Mouse (Mus musculus) mouse trophoblast stem cell (cell line): ENCODE measurements around the gene Atxn10.

Experiments
- in situ Hi-C, 2 experiments: fragments of 300-500 bp; cut with MseI, MboI; formaldehyde crosslinking; loops; 2 replicates in 1 of 2; 3 replicates in 1 of 2; pipeline ENCODE4 v1.15.1; 2025

Atxn10 gene

DNA sequence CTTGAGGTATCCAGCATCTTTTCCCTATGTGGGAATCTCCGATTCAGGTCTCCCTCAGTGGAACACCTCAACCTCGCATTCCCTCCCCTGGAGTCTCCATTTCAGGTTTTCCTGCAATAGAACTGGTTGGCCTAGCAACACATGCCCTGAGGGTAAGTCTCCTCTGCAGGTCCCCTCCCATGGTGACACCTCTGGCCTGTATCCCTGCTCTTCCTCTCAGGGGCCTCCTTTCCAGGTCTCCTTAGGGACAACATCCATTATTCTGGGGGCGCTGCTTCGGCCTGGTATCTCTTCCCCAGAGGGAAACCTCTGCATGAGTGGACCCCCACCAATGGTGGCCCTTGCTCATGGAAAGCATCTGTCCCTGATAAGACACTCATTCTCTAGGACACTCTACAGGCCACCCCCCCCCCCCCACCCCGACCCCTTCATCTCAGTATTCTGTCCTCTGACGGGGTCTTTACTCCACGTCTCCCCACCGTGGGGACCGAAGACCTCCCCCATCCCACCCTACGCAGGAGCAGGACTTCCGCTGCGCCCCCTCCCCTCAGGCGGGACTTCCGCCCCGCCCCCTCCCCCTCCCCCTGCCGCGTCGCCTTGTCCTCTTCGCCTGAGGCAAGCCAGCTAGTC is at the start of gene Atxn10:
Atxn10 (plus strand) TSS at position 575 of the 630 bp plus-strand sequence.
- in situ Hi-C loops, result no loop called here

DNA sequence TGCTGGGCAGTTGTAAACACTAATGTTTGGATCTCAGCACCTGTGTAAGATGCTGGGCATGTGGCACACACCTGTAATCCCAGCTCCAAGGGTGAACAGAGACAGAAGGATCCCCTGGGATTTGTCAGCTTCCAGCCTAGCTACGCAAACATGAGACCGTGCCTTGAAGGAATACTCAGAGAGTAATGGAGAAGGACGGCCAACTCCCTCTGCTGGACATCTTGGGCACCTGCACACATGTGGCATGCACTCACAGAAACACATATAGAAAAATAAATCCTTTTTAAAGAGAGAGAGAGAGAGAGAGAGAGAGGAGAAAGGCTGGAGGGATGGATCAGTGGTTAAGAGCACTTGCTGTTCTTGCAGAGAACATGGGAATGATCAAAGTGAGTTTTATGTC is 41.4 kb upstream of the Atxn10 start:
- in situ Hi-C loops, result no loop called here

DNA sequence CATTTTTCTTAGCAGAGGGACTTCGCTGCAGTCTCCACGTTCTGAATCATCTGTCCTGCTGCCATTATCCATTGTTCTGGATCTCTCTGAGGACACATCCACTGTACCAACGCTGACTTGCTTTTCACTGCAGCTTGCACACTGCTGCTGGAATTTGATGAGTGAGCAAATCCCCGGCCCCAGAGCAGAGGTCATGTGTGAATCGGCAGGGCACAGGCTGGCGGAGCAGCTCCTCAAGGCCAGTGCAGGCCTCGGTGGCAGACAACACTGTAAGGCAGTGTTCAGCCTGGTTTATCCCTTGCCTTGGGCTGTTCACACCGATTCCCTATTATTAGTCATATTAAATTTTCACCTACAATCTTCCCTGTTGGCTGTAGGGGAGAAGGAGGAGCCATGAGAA is 40.5 kb upstream of the Atxn10 start:
- in situ Hi-C loops, result no loop called here

DNA sequence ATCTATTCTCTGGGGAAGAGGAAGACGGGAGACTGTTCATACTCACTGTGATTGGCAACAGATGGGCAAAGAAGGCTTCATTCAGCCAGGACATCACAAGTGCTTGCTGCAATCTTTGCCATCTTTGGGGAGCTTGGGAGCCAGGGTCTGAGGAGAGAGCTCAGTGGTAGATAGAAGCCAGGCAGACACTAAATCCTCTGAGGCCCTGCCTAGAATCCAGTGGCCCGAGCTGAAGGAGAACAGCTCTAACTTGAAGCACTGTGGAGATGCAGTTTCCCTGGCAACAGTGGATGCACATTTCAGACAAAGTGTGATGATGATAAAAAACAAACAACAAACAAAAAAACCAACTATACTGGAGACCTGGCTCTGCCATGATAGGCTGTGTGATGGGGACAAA is 40.1 kb upstream of the Atxn10 start:
- in situ Hi-C loops, result no loop called here

DNA sequence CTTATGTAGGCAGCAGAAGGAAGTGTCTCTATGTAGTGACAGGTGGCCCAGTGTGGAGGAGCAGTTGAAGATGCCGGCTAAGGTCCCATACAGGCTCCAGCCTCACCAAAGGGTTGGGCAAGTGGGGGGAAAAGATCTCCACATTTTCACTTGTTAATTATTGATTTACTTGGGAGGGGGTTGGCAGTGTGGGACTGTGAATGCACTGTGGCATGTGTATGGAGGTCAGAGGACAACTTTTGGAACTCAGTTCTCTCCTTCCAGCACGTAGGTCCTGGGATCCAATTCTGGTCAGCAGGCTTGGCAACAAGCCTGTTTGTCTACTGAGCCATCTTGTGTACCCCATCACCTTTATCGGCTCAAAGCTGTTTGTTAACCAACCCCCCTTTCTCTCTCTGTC is 39.5 kb upstream of the Atxn10 start:
- in situ Hi-C loops, result no loop called here

DNA sequence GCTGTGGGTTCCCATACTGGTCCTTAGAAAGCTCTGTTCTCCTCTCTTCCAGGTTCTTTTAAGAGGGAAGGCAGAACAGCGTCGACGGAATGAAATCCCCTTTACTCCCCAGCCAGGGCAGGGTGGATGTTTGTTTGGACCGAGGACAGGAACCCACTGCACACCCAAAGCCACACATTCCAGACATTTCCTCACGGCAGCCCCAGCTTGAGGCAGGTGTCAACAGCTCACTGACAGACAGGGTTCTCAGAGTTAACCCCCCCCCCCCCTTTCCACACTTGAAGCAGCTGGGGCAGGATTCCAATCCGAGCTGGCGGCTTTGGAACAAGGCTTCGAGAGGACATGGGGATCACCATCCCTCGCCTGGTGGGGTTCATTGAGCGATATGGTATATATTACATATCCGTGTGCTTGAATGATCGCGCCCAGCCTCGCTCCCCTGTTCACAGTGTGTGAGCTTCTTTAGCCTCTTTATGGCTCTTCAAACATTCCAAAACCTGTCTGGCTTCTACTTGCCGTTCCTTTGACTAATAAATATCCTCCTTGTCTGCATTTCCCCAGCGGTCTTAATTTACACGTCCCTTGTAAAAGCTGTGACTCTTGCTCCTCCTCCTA is 37.8 kb upstream of the Atxn10 start:
- in situ Hi-C loops, result no loop called here

DNA sequence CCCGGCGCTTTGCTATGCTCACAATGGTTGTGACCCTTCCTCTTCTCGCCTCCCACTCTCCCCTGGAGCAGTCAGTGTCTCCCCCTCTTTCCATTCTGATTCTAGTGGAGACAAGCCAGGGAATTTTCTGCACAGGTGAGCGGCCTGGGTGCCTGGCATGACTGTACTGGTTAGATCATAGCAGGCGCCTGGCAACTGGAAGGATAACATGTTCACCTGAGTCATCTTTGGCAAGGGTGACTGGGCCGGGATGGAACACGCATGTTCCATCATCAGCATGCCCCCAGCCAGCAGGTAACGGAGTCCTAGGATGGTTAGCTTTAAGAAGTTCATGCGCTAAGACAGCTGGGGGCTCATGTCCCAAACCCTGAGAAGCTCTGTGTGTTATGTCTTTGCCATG is 37.1 kb upstream of the Atxn10 start:
- in situ Hi-C loops, result no loop called here

DNA sequence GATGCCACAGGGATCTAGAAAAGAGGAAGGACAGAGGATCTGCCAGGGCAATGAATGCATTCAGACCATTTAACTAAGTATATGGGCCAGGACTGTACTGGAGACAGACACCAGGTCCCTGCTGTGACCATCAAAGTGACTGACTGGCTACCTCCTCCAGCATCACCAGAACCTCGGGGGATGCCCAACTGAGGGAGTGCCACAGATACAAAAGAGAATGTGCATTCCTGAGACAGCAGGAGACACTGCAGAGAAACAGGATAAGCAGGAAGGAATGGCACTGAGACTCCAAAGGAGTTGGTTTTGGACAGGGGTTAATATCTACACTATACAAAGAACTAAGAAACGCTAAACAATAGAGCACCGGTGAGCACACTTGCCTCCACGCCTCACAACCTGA is 32.8 kb upstream of the Atxn10 start:
- in situ Hi-C loops, result no loop called here

DNA sequence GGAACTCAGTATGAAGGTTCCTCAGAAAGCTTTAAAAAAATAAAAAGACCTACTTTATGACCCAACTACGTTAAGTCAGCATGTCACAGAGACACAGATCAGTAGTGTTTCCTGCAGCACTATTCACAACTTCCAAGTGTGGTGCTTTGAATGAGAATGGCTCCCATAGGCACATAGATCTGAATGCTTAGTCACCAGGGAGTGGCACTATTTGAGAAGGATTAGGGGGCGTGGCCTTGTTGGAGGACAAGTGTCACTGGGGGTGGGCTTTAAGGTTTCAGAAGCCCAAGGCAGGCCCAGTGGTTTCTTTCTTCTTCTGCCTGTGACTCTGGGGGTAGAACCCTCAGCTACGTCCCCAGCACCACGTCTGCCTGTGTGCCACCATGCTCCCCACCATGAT is 32.1 kb upstream of the Atxn10 start:
- in situ Hi-C loops, result no loop called here

DNA sequence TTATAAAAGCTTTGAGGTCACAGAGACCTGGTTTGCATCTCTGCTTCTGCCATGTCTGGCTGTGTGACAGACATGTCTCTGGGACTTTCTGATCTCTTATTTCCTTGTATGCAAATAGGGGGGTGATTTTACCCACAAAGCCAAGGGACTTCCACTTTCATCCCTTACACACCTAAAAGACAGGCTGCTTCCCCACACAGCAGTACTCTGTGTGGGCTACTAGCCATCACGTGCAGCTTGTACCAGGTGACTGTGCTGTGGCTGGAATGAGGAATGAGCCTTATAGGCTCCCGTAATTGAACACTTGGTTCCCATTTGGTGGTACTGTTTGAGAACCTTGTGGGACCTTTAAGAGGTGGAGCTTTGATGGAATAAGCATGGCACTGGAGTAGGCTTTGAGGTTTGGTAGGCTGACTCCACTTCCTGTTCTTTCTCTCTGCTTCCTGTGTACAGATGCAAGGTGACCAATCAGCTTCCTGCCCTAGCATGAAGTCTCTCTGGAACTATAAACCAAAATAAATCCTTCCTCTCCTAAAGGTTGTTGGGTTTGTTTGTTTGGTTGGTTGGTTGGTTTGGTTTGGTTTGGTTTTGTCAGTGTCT is 28.9 kb upstream of the Atxn10 start:
- in situ Hi-C loops, result no loop called here

DNA sequence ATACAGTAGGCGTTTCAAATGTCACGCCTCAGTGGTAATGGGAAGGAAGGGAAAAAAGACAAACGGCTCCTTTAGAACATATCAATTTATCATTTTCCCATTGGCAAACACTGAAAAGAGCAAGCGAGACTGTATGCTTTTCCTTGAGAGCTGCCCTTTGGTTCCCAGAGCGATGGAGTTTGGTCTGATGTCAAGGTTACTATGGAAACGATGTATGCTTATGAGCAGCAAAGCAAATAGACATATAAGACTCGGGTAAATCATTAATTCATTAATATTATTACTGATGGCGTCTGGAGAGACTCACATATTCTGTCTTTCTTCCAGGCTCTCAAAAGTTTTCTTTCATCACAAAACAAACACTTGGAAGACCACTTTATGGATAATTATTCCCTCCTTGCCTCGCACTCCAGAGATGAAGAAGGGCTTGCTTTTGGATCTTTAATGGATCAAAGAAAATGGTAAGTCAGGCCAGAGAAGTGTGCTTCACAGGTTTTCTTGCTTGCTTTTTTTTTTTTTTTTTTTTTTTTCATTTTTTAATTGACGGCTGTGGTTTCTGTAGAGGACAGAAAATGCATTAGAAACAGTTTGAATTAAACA is 24.9 kb upstream of the Atxn10 start:
- in situ Hi-C loops, result loop anchor here in 1 of 2 experiments (10.0 kb wide), 1 partner anchor 274 kb away; the partner anchor contains the start of gene Wnt7b

DNA sequence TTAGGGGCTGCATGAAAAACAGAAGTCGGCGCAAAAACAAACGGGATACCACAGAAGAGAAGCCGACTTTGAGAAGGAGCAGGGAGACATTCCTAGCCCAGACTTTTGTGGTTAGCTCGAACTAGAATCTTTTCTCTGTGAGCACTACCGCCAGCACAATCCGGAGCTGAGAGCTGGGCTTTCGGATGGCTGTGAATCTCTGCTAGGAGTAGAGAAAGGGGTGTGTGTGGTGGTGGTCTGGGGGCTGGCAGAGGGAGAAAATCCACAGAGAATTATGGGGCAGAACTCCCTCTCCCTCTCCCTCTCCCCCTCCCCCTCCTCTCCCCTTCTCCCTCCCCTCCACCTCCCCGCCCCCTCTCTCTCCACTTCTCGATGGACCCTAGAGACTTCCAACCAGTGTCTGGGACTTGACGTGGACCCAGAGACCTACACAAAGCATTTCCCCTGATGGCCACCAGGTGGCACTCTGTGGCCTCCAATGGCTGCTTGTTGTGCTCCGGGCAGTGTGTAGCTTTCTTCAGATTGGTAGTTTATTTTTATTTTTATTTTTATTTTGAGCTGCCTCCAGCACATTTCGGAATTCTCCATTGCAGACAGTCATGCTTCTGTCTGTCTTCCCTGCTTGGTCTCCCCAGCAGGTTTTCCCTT is 20.5 kb upstream of the Atxn10 start:
- in situ Hi-C loops, result loop anchor here in 1 of 2 experiments (10.0 kb wide), 1 partner anchor 269 kb away; the partner anchor contains the start of gene Wnt7b

DNA sequence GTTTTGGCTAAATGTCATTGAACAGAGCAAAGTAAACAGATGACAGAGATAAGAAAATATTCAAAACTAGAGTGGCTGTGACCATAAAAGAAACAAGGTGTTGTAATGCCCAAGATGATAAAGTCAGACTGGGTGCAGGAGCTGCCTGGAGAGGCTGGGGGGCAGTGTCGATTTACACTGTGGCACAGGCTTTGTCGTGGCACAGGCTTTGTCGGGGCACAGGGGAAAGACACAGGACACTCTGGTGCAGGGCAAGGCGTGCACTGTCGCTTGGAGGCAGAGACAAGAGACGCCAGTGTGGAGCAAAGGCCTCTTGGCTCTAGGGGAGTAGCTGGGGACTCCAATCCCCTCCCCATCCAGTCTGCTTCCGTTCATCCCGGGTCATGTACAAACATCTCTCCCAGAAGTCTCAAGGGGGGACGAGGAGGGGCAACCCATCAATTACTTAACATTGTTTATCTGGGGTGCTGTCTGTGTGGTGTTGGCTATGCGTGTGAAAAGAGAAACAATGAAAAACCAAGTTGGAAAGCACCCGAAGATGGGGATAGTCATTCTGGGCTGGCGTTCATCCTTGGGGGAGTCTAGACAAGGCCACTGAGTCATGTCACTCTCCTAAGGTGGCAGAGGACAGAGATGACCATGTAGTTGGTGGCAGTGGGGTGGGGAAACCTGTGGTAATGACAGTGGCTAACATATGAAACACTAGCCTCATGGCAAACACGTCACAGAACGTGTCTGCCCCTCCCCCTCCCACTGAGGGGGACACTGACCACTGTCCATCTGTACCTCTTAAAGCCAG is 19.5 kb upstream of the Atxn10 start:
- in situ Hi-C loops, result loop anchor here in 1 of 2 experiments (10.0 kb wide), 1 partner anchor 268 kb away; the partner anchor contains the start of gene Wnt7b

DNA sequence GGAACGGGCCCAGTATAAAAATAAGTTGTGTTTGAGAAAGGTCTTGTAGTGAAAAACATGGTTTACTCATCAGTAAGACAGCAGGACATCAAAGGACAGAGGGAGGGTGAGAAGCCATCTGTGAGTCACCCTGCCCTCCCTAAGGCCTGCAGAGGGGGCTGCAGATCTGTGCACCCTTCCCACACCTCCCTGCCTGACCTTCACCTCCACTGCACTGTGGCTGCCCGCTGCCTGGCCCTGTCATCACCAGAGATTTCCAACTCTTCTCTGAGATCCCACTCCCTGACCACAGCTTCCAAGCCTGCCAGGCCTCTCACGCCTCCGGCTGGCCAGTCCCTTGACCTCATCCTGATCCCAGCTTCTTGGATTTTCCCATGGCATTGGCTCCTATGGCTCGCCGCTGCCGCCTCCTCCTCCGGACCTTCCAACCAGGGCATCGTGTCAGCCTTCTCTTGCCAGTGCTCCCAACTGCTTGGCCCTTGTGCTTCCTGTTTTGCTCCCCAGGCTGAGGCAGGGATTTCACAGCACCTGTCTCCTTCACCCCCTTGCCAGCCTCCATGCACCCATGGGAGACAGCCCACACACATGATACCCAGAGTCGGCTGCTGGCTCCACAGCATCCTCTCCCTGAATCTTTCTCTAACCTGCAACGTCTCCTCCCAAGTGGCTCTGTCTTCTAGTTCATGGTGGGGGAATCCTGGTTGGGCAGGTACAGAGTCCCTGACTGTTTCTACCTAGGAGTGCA is 15.9 kb upstream of the Atxn10 start:
- in situ Hi-C loops, result loop anchor here (10.0 kb wide), 1 partner anchor 265 kb away; the partner anchor contains the start of gene Wnt7b (in 2 of the 2)

DNA sequence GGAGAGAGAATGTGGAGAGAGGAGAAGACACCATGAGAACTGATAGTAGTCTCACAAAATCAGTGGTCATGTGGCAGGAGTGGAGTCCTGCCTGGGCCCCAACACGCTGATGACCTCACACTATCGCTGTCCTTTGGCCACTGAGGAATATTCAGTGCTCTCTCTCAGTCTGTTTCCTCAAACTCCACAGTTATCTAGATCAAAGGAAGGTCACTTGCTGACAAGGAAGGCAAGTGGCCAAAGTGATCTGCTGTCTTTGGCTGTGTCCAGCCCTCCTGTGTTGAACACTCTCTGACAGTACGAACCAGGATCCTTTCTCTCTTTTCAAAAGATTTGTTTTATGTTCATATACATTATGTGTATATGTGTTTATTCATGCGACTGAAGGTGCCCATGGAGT is 12.8 kb upstream of the Atxn10 start:
- in situ Hi-C loops, result loop anchor here in 1 of 2 experiments (10.0 kb wide), 1 partner anchor 262 kb away; the partner anchor contains the start of gene Wnt7b

DNA sequence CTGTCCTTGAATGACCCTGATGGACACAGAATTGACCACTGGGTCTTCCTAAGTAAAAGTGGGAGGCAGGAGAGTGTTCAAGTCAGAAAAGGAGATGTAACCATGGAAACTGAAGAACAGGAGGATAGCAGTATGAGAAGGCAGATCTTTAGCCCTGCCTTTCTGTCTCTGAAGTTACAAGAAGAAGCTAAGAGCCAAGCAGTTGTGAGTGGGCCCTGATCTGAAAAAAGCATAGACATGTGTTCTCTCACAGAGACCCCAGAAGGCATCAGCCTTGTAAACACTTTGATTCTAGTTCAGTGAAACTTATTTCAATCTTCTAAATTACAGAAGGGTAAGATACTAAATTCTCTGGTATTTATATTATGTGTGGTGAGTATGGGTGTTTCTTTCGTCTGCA is 11.6 kb upstream of the Atxn10 start:
- in situ Hi-C loops, result loop anchor here in 1 of 2 experiments (10.0 kb wide), 1 partner anchor 260 kb away; the partner anchor contains the start of gene Wnt7b

DNA sequence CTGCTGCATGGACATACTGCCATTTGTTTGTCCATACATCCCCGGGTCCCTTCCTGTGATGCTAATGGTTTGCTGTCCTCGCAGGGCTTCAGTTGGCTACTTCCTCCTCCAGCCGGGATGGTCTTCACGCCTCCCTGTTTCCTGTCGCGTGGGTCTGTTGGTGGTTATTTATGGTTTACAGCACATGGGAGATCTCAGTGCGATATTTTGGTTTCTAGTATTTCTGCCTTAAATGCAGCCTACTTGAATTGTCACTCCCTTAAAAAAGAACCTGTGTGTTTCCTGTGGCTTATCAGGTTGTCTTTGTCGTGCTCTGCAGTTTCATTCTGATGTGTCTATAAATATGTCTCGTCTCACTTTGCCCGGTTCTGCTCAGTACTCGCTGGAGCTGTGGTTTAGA is 8.2 kb upstream of the Atxn10 start:
- in situ Hi-C loops, result loop anchor here in 1 of 2 experiments (10.0 kb wide), 1 partner anchor 257 kb away; the partner anchor contains the start of gene Wnt7b

DNA sequence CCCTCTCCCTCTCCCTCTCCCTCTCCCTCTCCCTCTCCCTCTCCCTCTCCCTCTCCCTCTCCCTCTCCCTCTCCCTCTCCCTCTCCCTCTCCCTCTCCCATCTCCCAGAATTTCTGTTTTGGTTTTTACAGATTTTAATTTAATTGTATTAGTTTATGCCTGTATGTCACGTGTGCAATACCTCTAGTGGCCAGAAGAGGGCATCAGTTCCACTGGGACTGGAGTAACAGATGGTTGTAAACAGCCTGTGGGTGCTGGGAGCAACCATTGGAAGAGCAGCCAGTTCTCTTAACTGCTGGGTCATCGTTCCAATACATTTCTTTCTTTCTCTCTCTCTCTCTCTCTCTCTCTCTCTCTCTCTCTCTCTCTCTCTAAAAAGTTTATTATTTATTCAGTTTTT is 7.6 kb upstream of the Atxn10 start:
- in situ Hi-C loops, result loop anchor here in 1 of 2 experiments (10.0 kb wide), 1 partner anchor 256 kb away; the partner anchor contains the start of gene Wnt7b

DNA sequence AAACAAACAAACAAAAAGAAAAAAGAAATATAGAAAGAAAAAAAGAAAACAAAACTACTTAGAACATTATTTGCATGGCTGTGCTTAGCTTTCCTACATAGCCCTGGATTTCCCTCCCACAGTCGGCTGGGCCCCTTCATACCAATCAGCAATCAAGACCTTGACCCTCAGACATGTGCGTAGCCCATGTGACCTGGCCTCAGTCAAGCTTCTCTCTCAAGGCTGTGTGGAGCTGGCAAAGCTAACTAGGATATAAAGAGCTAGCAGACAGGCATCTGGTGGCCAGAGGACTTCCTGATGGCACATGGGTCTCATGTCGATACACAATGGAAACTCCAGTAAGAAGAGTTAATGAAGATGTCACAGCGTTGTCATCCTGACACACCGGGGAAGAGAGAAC is 6.9 kb upstream of the Atxn10 start:
- in situ Hi-C loops, result loop anchor here in 1 of 2 experiments (10.0 kb wide), 1 partner anchor 256 kb away; the partner anchor contains the start of gene Wnt7b

DNA sequence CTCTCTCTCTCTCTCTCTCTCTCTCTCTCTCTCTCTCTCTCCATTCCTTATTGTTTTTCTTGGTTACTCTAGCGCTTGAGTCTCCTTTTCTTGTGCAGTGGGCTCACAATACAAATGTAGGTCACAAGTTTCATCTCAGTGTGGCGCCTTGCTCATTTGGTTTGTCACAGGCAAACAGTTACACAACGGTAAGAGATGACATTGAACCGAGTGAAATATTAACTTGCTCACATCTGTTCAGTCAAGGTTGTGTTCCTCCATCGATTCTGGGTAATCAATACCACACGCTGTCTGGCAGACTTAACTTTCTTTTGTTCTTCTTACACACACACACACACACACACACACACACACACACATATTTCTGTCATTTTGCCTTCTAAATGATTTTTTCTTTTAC is 6.0 kb upstream of the Atxn10 start:
- in situ Hi-C loops, result no loop called here
